Mouse (Mus musculus) limb, embryonic 10.5 days (tissue): Measurements from ENCODE around the gene Depdc5. TPM values are rescaled to one million over a fixed set of nuclear protein-coding genes. Genes with fewer than 3 reads are reported as not detected.
A peak's percentile ranks its signal among the peaks of the same experiment; 100 is the strongest.
"Not testable (repeated sequence)": the region's sequence is repeated elsewhere in the genome, so short reads cannot be mapped to it uniquely, and the experiment has no call there.

ENCODE experiments used
- DNase-seq: peaks from one replicate; pipeline ENCODE4 v3.0.0-alpha.2; 2017; ENCODE audit warnings: low spot score
- H3K27ac ChIP-seq: fragments of 300-500 bp; sonication (generic); 2 replicates; pipeline ENCODE4 v1.5.1; 2016; ENCODE audit warnings: mild to moderate bottlenecking
- H3K27me3 ChIP-seq: fragments of 300-500 bp; sonication (generic); 2 replicates; pipeline ENCODE4 v1.6.1; 2016; ENCODE audit warnings: low read depth, mild to moderate bottlenecking; ENCODE audit not compliant: poor library complexity, severe bottlenecking
- H3K36me3 ChIP-seq: fragments of 300-500 bp; sonication (generic); 2 replicates; pipeline ENCODE4 v1.6.1; 2016; ENCODE audit warnings: mild to moderate bottlenecking, moderate library complexity
- H3K4me1 ChIP-seq: fragments of 300-500 bp; sonication (generic); 2 replicates; pipeline ENCODE4 v1.6.1; 2016
- H3K4me3 ChIP-seq: fragments of 300-500 bp; sonication (generic); 2 replicates; pipeline ENCODE4 v1.5.1; 2016; ENCODE audit warnings: mild to moderate bottlenecking, moderate library complexity
- H3K9me3 ChIP-seq: fragments of 300-500 bp; sonication (generic); replicated peaks from 2 replicates; pipeline ENCODE4 v1.6.1; 2016; ENCODE audit warnings: mild to moderate bottlenecking
- WGBS: fragments of 180-500 bp; shearing (Covaris S2); methylation state at CpG from one replicate; pipeline ENCODE4 v1.1.7; 2016; 5-methylcytosine and 5-hydroxymethylcytosine counted together
- polyA plus RNA-seq: library from polyadenylated mRNA; unstranded; fragments of >200 nt; fragmentation: Nextera tagmentation; extraction: Ambion mirVana; gene quantifications from 2 replicates; pipeline ENCODE4 v1.2.1, GENCODE M21; 2016

Gene Depdc5
- polyA plus RNA-seq: 37.9 TPM in 2 replicates

DNA sequence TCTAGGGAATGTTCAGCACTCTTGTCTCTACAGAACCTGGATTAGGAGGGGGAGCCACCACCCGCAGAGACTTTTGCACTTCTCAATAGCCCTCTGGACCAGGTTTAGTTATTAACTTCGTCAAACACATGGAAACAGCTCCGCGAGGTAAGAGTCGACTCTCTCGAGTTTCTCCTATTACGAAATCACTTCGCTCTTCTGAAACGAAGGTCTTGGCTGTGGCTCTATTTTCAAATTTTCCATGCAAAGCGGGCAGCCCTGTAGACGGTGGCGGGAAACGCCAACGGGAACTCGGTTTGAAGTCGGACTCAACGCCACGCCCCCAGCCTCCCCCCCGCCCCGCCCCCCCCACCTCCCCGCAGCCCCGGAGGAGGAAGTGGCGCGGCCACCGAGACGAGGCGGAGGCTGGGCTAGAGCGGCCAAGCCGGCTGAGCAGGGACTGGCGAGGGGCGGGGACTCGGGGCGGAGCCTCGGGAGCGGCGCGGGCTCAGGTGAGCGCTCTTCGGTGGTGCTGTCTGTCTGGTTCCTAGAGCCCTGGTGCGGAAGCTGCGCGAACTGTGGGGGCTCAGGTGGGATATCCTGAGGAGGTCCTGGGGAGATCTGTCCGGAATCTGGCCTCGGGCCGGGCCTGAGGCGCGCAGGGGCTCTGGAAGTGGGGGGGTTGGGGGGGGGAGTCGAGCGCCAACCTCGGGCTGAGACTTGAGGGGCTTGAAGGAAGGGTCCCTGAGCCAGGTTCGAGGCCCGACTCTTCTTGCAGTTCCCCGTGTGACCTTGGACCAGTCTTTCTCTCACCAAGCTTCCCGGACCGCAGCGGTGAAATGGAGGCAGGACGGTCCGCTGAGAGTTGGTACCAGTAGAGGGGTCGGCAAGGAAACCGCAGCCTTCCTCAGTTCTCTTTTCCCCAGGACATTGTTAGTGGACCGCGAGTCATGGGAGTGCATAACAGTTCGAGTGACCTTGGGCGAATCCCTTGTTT lies at the start of gene Depdc5:
Gene Depdc5 (plus strand): TSS at position 449 of the 976 bp plus-strand sequence.
- Histone ChIP-seq H3K4me1 (peaks cover 10% of the 10 kb centered on the region), H3K27me3 (no peaks in the 10 kb centered on the region), H3K36me3 (peaks cover 32% of the 10 kb centered on the region), H3K27ac (peak within 1 kb of the TSS; percentile 90), H3K4me3 (peak within 1 kb of the TSS; percentile 84), H3K9me3 (no peaks in the 10 kb centered on the region)
- peak; percentile 97 for DNase-seq
- under 1% methylated on average over 64 of the region's 64 CpGs for WGBS

GRCm38 (mm10) chr5:32815396-32815795 lies 48.1 kb upstream of the Depdc5 start:
- H3K27me3 ChIP-seq: no peaks in the 10 kb centered on the region
- H3K9me3 ChIP-seq: no peaks in the 10 kb centered on the region
- H3K27ac ChIP-seq: no peak overlapping the region
- 95% methylated on average over 4 of the region's 4 CpGs for whole genome bisulfite sequencing
- H3K4me1 ChIP-seq: no peaks in the 10 kb centered on the region
- peaks cover 88% of the 10 kb centered on the region for H3K36me3 ChIP-seq
- no peak for DNase-seq
- no peak overlapping the region for H3K4me3 ChIP-seq

DNA sequence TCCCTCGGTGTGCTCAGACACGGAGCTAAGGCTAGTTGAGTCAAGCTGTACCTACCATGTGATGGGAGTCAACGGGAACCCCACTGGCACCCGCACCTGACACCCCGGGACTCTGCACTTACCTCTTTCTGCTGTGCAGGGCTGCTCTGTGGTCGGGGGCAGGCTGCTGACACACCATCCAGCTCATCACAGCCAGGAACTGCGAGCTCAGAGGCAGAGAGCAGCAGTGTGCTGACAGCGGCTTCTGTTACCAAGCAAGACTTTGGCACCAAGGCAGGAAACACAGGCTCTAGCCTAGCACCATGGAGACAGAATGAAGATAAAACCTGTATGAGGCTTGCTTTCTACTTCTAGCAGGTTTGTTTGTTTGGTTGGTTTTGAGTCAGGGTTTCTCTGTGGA lies 43.0 kb upstream of the Depdc5 start:
- Histone ChIP-seq H3K4me3 (no peak overlapping the region), H3K36me3 (peaks cover 84% of the 10 kb centered on the region), H3K4me1 (no peaks in the 10 kb centered on the region), H3K27me3 (no peaks in the 10 kb centered on the region), H3K27ac (no peak overlapping the region), H3K9me3 (no peaks in the 10 kb centered on the region)
- 93% methylated on average over 8 of the region's 8 CpGs for WGBS
- DNase-seq: no peak

GRCm38 (mm10) chr5:32827009-32827408 lies 36.5 kb upstream of the Depdc5 start, which contains the start of gene Gm20671:
Gene Gm20671 (minus strand): TSS chr5:32827109.
- WGBS: 95% methylated on average over 7 of the region's 7 CpGs
- no peak for DNase-seq
- H3K4me3 ChIP-seq: no peak within 1 kb of the TSS
- peaks cover 84% of the 10 kb centered on the region for H3K36me3 ChIP-seq
- no peaks in the 10 kb centered on the region for H3K9me3 ChIP-seq
- H3K4me1 ChIP-seq: no peaks in the 10 kb centered on the region
- H3K27me3 ChIP-seq: no peaks in the 10 kb centered on the region
- no peak within 1 kb of the TSS for H3K27ac ChIP-seq

- not testable (repeated sequence) for H3K9me3 ChIP-seq, H3K4me1 ChIP-seq, H3K27me3 ChIP-seq, DNase-seq, H3K27ac ChIP-seq, H3K4me3 ChIP-seq
- peaks cover 84% of the 10 kb centered on the region for H3K36me3 ChIP-seq
- WGBS: 93% methylated on average over 1 of the region's 1 CpGs
These were observed 34.7 kb upstream of the Depdc5 start for GRCm38 (mm10) chr5:32828766-32829165.

- H3K4me3 ChIP-seq: no peak overlapping the region
- H3K9me3 ChIP-seq: no peaks in the 10 kb centered on the region
- 92% methylated on average over 2 of the region's 2 CpGs for WGBS
- no peak overlapping the region for H3K27ac ChIP-seq
- no peak for DNase-seq
- H3K4me1 ChIP-seq: no peaks in the 10 kb centered on the region
- no peaks in the 10 kb centered on the region for H3K27me3 ChIP-seq
- H3K36me3 ChIP-seq: peaks cover 97% of the 10 kb centered on the region
These were observed 33.4 kb upstream of the Depdc5 start for GRCm38 (mm10) chr5:32830054-32830453.

- H3K36me3 ChIP-seq: peaks cover 96% of the 10 kb centered on the region
- 89% methylated on average over 1 of the region's 1 CpGs for WGBS
These were observed 29.0 kb upstream of the Depdc5 start for GRCm38 (mm10) chr5:32834497-32834896.

GRCm38 (mm10) chr5:32836976-32837375 lies 26.5 kb upstream of the Depdc5 start:
- no peak overlapping the region for H3K27ac ChIP-seq
- no peaks in the 10 kb centered on the region for H3K9me3 ChIP-seq
- no peak for DNase-seq
- H3K36me3 ChIP-seq: peaks cover 94% of the 10 kb centered on the region
- H3K4me3 ChIP-seq: no peak overlapping the region
- H3K27me3 ChIP-seq: no peaks in the 10 kb centered on the region
- 91% methylated on average over 5 of the region's 5 CpGs for WGBS
- H3K4me1 ChIP-seq: no peaks in the 10 kb centered on the region

More at GRCm38 (mm10) chr5:32834497-32834896, 29.0 kb upstream of the Depdc5 start:
- no peak overlapping the region for H3K4me3 ChIP-seq
- no peaks in the 10 kb centered on the region for H3K9me3 ChIP-seq
- H3K27ac ChIP-seq: no peak overlapping the region
- no peaks in the 10 kb centered on the region for H3K27me3 ChIP-seq
- H3K4me1 ChIP-seq: no peaks in the 10 kb centered on the region
- no peak for DNase-seq

DNA sequence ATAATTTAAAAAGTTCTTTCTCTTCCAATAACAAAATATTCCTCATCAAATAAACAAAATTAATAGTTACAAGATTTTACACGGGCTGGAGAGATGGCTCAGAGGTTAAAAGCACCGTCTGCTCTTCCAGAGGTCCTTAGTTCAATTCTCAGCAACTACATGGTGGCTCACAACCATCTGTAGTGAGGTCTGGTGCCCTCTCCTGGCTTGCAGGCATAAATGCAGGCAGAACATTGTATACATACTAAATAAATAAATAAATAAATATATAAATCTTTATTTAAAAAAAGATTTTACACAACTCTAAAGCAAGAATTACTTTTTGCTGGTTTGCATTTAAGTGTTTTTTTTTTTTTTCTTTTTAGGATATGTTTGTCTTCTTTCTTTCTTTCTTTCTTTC lies 23.5 kb upstream of the Depdc5 start:
- DNase-seq: no peak
- Histone ChIP-seq H3K27ac (no peak overlapping the region), H3K9me3 (no peaks in the 10 kb centered on the region), H3K4me3 (no peak overlapping the region), H3K36me3 (peaks cover 94% of the 10 kb centered on the region), H3K27me3 (no peaks in the 10 kb centered on the region), H3K4me1 (no peaks in the 10 kb centered on the region)
- 93% methylated on average over 2 of the region's 2 CpGs for WGBS

DNA sequence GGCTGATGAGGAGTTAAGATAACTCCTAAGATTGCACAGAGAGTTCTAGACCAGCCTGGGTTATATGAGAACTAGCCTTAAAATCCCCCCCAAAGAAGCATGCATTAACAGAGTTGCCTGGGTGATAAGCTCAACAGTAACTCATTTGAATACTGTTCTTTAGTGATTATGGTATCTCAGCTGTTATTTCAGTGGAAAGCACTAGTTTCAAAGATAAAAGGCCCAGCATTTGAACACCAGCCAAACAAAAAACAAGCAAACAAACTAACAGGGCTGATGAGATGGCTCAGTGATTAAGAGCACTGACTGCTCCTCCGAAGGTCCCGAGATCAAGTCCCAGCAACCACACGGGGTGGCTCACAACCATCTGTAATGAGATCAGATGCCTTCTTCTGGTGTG lies 14.3 kb upstream of the Depdc5 start:
- no peaks in the 10 kb centered on the region for H3K9me3 ChIP-seq
- no peaks in the 10 kb centered on the region for H3K27me3 ChIP-seq
- DNase-seq: no peak
- no peak overlapping the region for H3K27ac ChIP-seq
- over 99% methylated on average over 3 of the region's 3 CpGs for WGBS
- peaks cover 74% of the 10 kb centered on the region for H3K36me3 ChIP-seq
- no peak overlapping the region for H3K4me3 ChIP-seq
- H3K4me1 ChIP-seq: peaks cover 17% of the 10 kb centered on the region

DNA sequence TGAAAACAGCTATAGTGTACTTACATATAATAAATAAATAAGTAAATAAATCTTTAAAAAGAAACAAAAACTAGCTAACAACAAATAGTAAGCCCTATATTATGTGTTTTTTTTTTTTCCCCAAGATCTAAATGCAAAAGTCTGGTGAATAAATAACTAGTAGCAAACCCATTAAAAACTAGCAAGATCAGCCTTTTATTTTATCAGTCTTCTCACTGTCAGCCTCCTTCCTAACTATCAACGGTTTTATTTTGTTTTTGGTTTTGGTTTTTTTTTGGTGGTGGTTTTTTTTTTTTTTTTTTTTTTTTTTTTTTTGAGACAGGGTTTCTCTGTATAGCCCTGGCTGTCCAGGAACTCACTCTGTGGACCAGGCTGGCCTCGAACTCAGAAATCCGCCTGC lies 13.9 kb upstream of the Depdc5 start:
- H3K4me3 ChIP-seq, H3K27ac ChIP-seq, H3K27me3 ChIP-seq, H3K9me3 ChIP-seq, DNase-seq: not testable (repeated sequence)
- Histone ChIP-seq H3K36me3 (peaks cover 70% of the 10 kb centered on the region), H3K4me1 (peaks cover 21% of the 10 kb centered on the region)
- WGBS: 95% methylated on average over 3 of the region's 3 CpGs

- no peak for DNase-seq
- H3K27ac ChIP-seq: no peak overlapping the region
- H3K36me3 ChIP-seq: peaks cover 45% of the 10 kb centered on the region
- H3K9me3 ChIP-seq: no peaks in the 10 kb centered on the region
- H3K4me3 ChIP-seq: 0 out of 2 replicates have a peak overlapping the region, but pooled peaks have one; percentile 10
- no peaks in the 10 kb centered on the region for H3K27me3 ChIP-seq
- WGBS: 84% methylated on average over 6 of the region's 6 CpGs
- H3K4me1 ChIP-seq: peaks cover 22% of the 10 kb centered on the region
These were observed 11.5 kb upstream of the Depdc5 start for GRCm38 (mm10) chr5:32852026-32852425.

DNA sequence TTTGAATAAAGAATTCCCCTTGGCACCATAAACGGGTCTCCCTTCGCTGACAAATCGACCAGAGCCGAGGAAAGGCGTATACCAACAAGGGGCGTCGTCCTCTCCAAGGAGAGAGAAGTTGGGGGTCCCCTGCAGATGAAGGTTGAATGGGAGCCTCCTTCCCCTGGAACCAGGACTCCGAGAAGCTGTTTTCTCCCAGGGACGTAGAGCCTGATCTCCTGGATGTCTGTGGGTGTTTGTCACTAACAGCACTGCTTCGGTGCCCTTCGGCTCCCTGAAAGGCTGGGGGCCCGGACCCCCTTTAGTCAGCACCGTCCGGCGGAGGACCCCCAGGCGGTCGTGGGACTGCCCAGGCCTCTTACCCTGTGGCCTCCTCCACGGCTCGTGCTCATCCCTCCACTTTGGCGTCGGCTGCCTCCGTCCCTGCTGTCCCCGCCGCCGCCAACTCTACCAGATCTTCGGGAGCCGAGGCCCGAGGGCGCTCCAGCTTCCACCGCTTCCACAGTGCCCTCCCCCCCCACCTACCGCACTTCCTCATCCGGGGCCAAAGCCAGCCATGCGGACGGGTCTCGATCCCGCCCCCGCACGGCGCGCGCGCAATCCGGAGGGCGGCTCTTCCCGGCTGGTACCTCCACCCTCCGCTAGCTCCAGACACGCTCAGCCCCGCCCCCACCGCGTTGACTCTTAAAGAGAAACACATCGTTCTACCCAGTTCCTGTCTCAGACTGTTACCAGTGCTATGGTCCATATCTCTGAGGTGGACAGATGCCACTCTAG lies 9.6 kb upstream of the Depdc5 start, which contains the start of gene Prr14l:
Gene Prr14l (minus strand): TSS at position 526 of the 777 bp plus-strand sequence.
- peak within 1 kb of the TSS; percentile 95 for H3K27ac ChIP-seq
- peak; percentile 100 for DNase-seq
- H3K36me3 ChIP-seq: peaks cover 26% of the 10 kb centered on the region
- H3K4me3 ChIP-seq: peak within 1 kb of the TSS; percentile 91
- H3K27me3 ChIP-seq: no peaks in the 10 kb centered on the region
- WGBS: under 1% methylated on average over 51 of the region's 51 CpGs
- H3K9me3 ChIP-seq: no peaks in the 10 kb centered on the region
- peaks cover 25% of the 10 kb centered on the region for H3K4me1 ChIP-seq
